Mouse (Mus musculus) CD4-positive, CD25-positive, alpha-beta regulatory T cell, adult 9 weeks (primary cell): ENCODE results near the gene Gm21973. TPM values are rescaled to one million over a fixed set of nuclear protein-coding genes. Genes with fewer than 3 reads are reported as not detected.

Source experiments
- polyA plus RNA-seq: library from polyadenylated mRNA; unstranded; fragments of 100-300 nt; shearing (Covaris generic); gene quantifications from one replicate; pipeline ENCODE4 v1.2.1, GENCODE M21; 2017

Gm21973 gene
- not detected for polyA plus RNA-seq

GRCm38 (mm10) chr15:10325080-10325479, at the start of gene Gm21973:
Gene Gm21973, plus strand, starts transcription at chr15:10325380.

GRCm38 (mm10) chr15:10358039-10358948, 33.1 kb downstream of the Gm21973 start, which contains the start of gene Agxt2:
Gene Agxt2, plus strand, starts transcription at chr15:10358532.

Other genes starting within 250 kb of the Gm21973 start
- gene Prlr, start 148.1 kb upstream of the Gm21973 start, polyA plus RNA-seq = 0.22 TPM
- not detected for gene Agxt2, start 33.2 kb downstream of the Gm21973 start, polyA plus RNA-seq
- 7.2 TPM for gene Dnajc21, start 145.1 kb downstream of the Gm21973 start, polyA plus RNA-seq
- 145 TPM for gene Brix1, start 160.6 kb downstream of the Gm21973 start, polyA plus RNA-seq
- gene Rad1, start 160.6 kb downstream of the Gm21973 start, polyA plus RNA-seq = 60.3 TPM
- not detected for gene Ttc23l, start 233.3 kb downstream of the Gm21973 start, polyA plus RNA-seq